Mouse (Mus musculus): ENCODE data around the gene Brinp2. TPM values are rescaled to one million over a fixed set of nuclear protein-coding genes. Genes with fewer than 3 reads are reported as not detected.

Gene Brinp2
- total RNA-seq (2014; rRNA removed): not detected in 2 replicates
- polyA plus RNA-seq (2012; rRNA removed): not detected in 2 replicates

- H3K4me1 ChIP-seq (ENCODE audit: control insufficient read depth, insufficient read depth, low read length): peaks cover 9% of the 10 kb centered on the region
- peaks cover 5% of the 10 kb centered on the region for H3K27me3 ChIP-seq (ENCODE audit: control insufficient read depth, insufficient read depth, low read length)
- no peaks in the 10 kb centered on the region for H3K36me3 ChIP-seq (ENCODE audit: control insufficient read depth, insufficient read depth, low read length)
- WGBS: under 1% methylated on average over 30 of the region's 30 CpGs
- H3K9ac ChIP-seq (ENCODE audit: low read depth, low read length): peak within 1 kb of the TSS; percentile 24; the same call in 1 of the 2 replicates
- H3K27ac ChIP-seq (replicated peaks; ENCODE audit: insufficient read depth, low read depth, low read length): no peak within 1 kb of the TSS
- no peaks in the 10 kb centered on the region for H3K79me2 ChIP-seq (ENCODE audit: control insufficient read depth, insufficient read depth, low read length)
- no peak for TF ChIP-seq CTCF (IDR thresholded peaks at IDR 0.05; ENCODE audit: low read depth, low read length)
- TF ChIP-seq POLR2A (IDR thresholded peaks at IDR 0.05; ENCODE audit: extremely low read depth, insufficient read depth, low read length): no peak
- H3K4me3 ChIP-seq (ENCODE audit: insufficient read depth, low read depth, low read length): peak within 1 kb of the TSS; percentile 53
- peak; percentile 38 for DNase-seq (ENCODE audit: extremely low read depth, low read depth, low spot score)
Observed at GRCm38 (mm10) chr1:158356051-158356461, at the start of gene Brinp2. TSS of gene Brinp2 (minus strand) at chr1:158356326.

DNA sequence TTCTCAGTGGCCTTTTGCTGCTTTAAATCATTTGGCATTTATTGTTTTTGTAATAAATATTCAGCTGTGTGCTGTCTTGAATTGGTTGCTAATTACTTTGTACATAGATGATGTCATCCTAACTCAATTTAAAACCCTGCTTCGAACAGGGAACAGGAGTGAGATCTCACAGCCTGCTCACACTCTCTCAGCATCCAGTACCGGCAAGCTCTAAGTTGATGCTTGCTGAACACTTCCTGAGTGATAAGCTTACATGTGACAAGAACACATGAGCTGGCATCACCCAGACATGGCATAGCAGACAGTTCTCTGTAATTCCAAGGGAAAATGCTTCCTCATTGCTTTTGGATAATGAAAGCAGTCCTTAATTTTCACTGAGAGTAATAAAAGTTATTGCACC, 44.8 kb upstream of the Brinp2 start:
- Histone ChIP-seq H3K9ac (ENCODE audit: low read depth, low read length) (no peak overlapping the region), H3K79me2 (ENCODE audit: control insufficient read depth, insufficient read depth, low read length) (no peaks in the 10 kb centered on the region), H3K27me3 (ENCODE audit: control insufficient read depth, insufficient read depth, low read length) (no peaks in the 10 kb centered on the region), H3K27ac (replicated peaks; ENCODE audit: insufficient read depth, low read depth, low read length) (no peak overlapping the region), H3K4me1 (ENCODE audit: control insufficient read depth, insufficient read depth, low read length) (no peaks in the 10 kb centered on the region), H3K36me3 (ENCODE audit: control insufficient read depth, insufficient read depth, low read length) (no peaks in the 10 kb centered on the region), H3K4me3 (ENCODE audit: insufficient read depth, low read depth, low read length) (no peak overlapping the region)
- DNase-seq (ENCODE audit: extremely low read depth, low read depth, low spot score): no peak
- 67% methylated on average over 2 of the region's 2 CpGs for WGBS
- TF ChIP-seq CTCF (IDR thresholded peaks at IDR 0.05; ENCODE audit: low read depth, low read length) (no peak), POLR2A (IDR thresholded peaks at IDR 0.05; ENCODE audit: extremely low read depth, insufficient read depth, low read length) (no peak)

DNA sequence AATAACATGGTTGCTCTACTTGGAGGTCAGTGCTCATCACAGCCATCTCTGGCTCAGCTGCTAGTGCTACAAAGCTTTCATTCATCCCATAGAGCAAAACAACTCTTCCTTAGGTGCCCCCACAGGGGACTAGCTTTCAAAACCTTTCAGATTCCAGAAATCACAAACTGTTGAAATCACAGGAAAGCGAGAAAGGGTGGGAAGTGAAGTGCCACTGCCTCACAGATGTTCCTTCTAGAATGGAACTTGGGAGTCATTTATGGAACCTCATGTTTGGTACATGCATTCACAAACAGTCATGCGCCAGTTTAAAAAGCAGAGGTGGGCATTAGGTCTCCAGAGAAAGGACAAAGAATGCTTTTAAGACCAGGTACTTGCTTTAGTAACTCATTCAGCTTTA, 40.9 kb upstream of the Brinp2 start:
- TF ChIP-seq POLR2A (IDR thresholded peaks at IDR 0.05; ENCODE audit: extremely low read depth, insufficient read depth, low read length) (no peak), CTCF (IDR thresholded peaks at IDR 0.05; ENCODE audit: low read depth, low read length) (no peak)
- Histone ChIP-seq H3K9ac (ENCODE audit: low read depth, low read length) (no peak overlapping the region), H3K4me1 (ENCODE audit: control insufficient read depth, insufficient read depth, low read length) (no peaks in the 10 kb centered on the region), H3K27ac (replicated peaks; ENCODE audit: insufficient read depth, low read depth, low read length) (no peak overlapping the region), H3K36me3 (ENCODE audit: control insufficient read depth, insufficient read depth, low read length) (no peaks in the 10 kb centered on the region), H3K27me3 (ENCODE audit: control insufficient read depth, insufficient read depth, low read length) (no peaks in the 10 kb centered on the region), H3K4me3 (ENCODE audit: insufficient read depth, low read depth, low read length) (no peak overlapping the region), H3K79me2 (ENCODE audit: control insufficient read depth, insufficient read depth, low read length) (no peaks in the 10 kb centered on the region)
- 76% methylated on average over 2 of the region's 2 CpGs for WGBS
- DNase-seq (ENCODE audit: extremely low read depth, low read depth, low spot score): no peak

DNA sequence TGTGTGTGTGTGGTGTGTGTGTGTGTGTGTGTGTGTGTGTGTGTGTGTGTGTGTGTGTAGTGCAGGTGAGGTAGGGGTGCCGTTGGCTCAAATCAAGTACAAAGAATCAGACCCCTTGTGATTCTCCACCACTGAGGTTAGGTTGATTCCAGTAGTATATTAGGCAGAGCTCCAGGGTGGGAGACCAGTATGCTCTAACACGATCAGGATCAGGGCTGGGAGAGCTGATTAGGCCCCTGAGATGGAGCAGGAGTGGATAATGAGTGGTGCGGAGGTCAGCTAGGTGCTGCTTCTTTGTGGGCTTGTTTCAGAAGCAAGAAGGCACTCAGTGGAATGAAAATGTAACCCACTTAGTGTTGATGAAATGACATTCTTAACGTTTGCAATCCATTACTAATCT, 34.6 kb upstream of the Brinp2 start:
- no peak overlapping the region for H3K4me3 ChIP-seq (ENCODE audit: insufficient read depth, low read depth, low read length)
- WGBS: 77% methylated on average over 4 of the region's 4 CpGs
- DNase-seq (ENCODE audit: extremely low read depth, low read depth, low spot score): no peak

GRCm38 (mm10) chr1:158388995-158389394, 32.9 kb upstream of the Brinp2 start:
- Histone ChIP-seq H3K9ac (ENCODE audit: low read depth, low read length) (no peak overlapping the region), H3K27ac (replicated peaks; ENCODE audit: insufficient read depth, low read depth, low read length) (no peak overlapping the region), H3K4me1 (ENCODE audit: control insufficient read depth, insufficient read depth, low read length) (no peaks in the 10 kb centered on the region), H3K36me3 (ENCODE audit: control insufficient read depth, insufficient read depth, low read length) (no peaks in the 10 kb centered on the region), H3K79me2 (ENCODE audit: control insufficient read depth, insufficient read depth, low read length) (no peaks in the 10 kb centered on the region), H3K4me3 (ENCODE audit: insufficient read depth, low read depth, low read length) (no peak overlapping the region), H3K27me3 (ENCODE audit: control insufficient read depth, insufficient read depth, low read length) (no peaks in the 10 kb centered on the region)
- TF ChIP-seq POLR2A (IDR thresholded peaks at IDR 0.05; ENCODE audit: extremely low read depth, insufficient read depth, low read length): no peak
- no peak for TF ChIP-seq CTCF (IDR thresholded peaks at IDR 0.05; ENCODE audit: low read depth, low read length)
- WGBS: 85% methylated on average over 4 of the region's 4 CpGs
- DNase-seq (ENCODE audit: extremely low read depth, low read depth, low spot score): no peak

More for the DNA sequence above, 34.6 kb upstream of the Brinp2 start:
- Histone ChIP-seq H3K27me3 (ENCODE audit: control insufficient read depth, insufficient read depth, low read length) (no peaks in the 10 kb centered on the region), H3K79me2 (ENCODE audit: control insufficient read depth, insufficient read depth, low read length) (no peaks in the 10 kb centered on the region), H3K27ac (replicated peaks; ENCODE audit: insufficient read depth, low read depth, low read length) (no peak overlapping the region), H3K36me3 (ENCODE audit: control insufficient read depth, insufficient read depth, low read length) (no peaks in the 10 kb centered on the region), H3K9ac (ENCODE audit: low read depth, low read length) (no peak overlapping the region), H3K4me1 (ENCODE audit: control insufficient read depth, insufficient read depth, low read length) (no peaks in the 10 kb centered on the region)
- TF ChIP-seq CTCF (IDR thresholded peaks at IDR 0.05; ENCODE audit: low read depth, low read length) (no peak), POLR2A (IDR thresholded peaks at IDR 0.05; ENCODE audit: extremely low read depth, insufficient read depth, low read length) (no peak)

DNA sequence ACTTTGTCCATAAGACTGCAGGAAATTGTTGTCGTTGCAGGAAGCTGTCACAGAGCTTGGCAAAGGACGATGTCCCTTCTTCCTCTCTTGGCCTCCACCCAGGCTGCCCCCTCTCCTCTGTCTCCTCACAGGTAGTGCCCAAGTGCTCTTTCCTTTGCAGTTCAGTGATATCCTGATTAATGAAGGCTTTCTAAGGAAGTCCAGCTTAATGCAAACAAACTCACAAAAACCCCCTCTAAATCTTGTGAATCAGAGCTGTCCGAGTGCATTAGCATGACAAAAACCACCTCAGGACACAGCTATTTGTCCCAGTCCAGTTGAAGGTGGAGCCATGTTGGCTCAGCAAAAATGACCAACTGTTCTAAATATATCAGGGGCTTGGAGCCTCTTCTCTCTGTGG, 30.7 kb upstream of the Brinp2 start:
- Histone ChIP-seq H3K36me3 (ENCODE audit: control insufficient read depth, insufficient read depth, low read length) (no peaks in the 10 kb centered on the region), H3K79me2 (ENCODE audit: control insufficient read depth, insufficient read depth, low read length) (no peaks in the 10 kb centered on the region), H3K4me3 (ENCODE audit: insufficient read depth, low read depth, low read length) (no peak overlapping the region), H3K27ac (replicated peaks; ENCODE audit: insufficient read depth, low read depth, low read length) (no peak overlapping the region), H3K27me3 (ENCODE audit: control insufficient read depth, insufficient read depth, low read length) (no peaks in the 10 kb centered on the region), H3K9ac (ENCODE audit: low read depth, low read length) (no peak overlapping the region), H3K4me1 (ENCODE audit: control insufficient read depth, insufficient read depth, low read length) (no peaks in the 10 kb centered on the region)
- WGBS: 48% methylated on average over 3 of the region's 3 CpGs
- no peak for DNase-seq (ENCODE audit: extremely low read depth, low read depth, low spot score)
- no peak for TF ChIP-seq POLR2A (IDR thresholded peaks at IDR 0.05; ENCODE audit: extremely low read depth, insufficient read depth, low read length)
- TF ChIP-seq CTCF (IDR thresholded peaks at IDR 0.05; ENCODE audit: low read depth, low read length): no peak

All from liver, adult 2 months (tissue).